Mouse (Mus musculus) midbrain, embryonic 15.5 days (tissue): Measurements from ENCODE around the gene Pold2. TPM values are rescaled to one million over a fixed set of nuclear protein-coding genes. Genes with fewer than 3 reads are reported as not detected.

Experiments
- ATAC-seq: fragments of 200-750 bp; cut with Nextera tagmentation; replicated peaks from 2 replicates; pipeline ENCODE4 v1.8.0; 2017; ENCODE audit warnings: moderate TSS enrichment
- H3K27ac ChIP-seq: fragments of 300-500 bp; sonication (generic); 2 replicates; pipeline ENCODE4 v1.5.1; 2015; ENCODE audit warnings: mild to moderate bottlenecking, inconsistent platforms
- H3K27me3 ChIP-seq: fragments of 300-500 bp; sonication (generic); replicated peaks from 2 replicates; pipeline ENCODE4 v1.6.1; 2015; ENCODE audit warnings: inconsistent platforms
- H3K36me3 ChIP-seq: fragments of 300-500 bp; sonication (generic); replicated peaks from 2 replicates; pipeline ENCODE4 v1.6.1; 2015; ENCODE audit warnings: inconsistent platforms
- H3K4me1 ChIP-seq: fragments of 300-500 bp; sonication (generic); 2 replicates; pipeline ENCODE4 v1.6.1; 2015; ENCODE audit warnings: inconsistent platforms
- H3K4me2 ChIP-seq: fragments of 300-500 bp; sonication (generic); 2 replicates; pipeline ENCODE4 v1.6.1; 2015; ENCODE audit warnings: inconsistent platforms, mild to moderate bottlenecking, moderate library complexity
- H3K4me3 ChIP-seq: fragments of 300-500 bp; sonication (generic); 2 replicates; pipeline ENCODE4 v1.5.1; 2015; ENCODE audit warnings: mild to moderate bottlenecking, inconsistent platforms
- H3K9ac ChIP-seq: fragments of 300-500 bp; sonication (generic); 2 replicates; pipeline ENCODE4 v1.6.1; 2015; ENCODE audit warnings: mild to moderate bottlenecking, inconsistent platforms
- H3K9me3 ChIP-seq: fragments of 300-500 bp; sonication (generic); 2 replicates; pipeline ENCODE4 v1.6.1; 2016; ENCODE audit warnings: inconsistent platforms
- WGBS: fragments of 180-500 bp; shearing (Covaris S2); methylation state at CpG from one replicate; pipeline ENCODE4 v1.1.7; 2015; ENCODE audit warnings: mixed read lengths; 5-methylcytosine and 5-hydroxymethylcytosine counted together
- polyA plus RNA-seq: library from polyadenylated mRNA; unstranded; fragments of >200 nt; fragmentation: Nextera tagmentation; extraction: Ambion mirVana; gene quantifications from 2 replicates; pipeline ENCODE4 v1.2.1, GENCODE M21; 2015

Pold2 gene
- 51.0 and 59.6 TPM in 2 replicates for polyA plus RNA-seq

DNA sequence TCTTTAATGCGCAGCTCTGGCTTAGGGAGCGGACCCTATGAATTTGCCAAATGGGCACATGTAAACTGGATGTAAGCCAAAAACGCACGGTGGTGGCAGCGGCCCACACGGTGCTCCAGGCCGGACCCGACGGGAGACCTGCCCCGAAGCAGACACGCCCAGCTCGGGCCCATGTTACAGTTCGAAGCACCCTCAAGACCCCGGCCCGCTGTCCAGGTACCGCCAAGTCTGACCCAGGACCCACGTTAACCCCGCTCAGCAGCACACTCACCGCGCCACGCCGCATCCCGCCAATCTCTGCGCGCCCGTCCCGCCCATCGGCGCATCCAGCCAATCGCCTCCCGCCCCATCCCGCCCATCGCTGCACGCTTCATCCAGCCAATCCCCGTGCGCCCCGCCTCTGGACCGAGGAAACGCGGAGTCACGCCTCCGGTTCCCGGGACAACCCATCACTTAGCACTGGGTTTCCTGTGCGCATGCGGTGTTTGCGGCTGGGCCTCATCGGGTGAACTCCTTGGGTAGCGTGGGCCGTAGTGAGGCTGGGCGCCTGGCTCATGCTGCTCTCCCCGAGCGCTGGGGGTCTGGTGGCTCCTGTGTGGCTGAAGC, at the start of gene Pold2:
Pold2 (minus strand) TSS at position 372 of the 606 bp plus-strand sequence.
- Histone ChIP-seq H3K27ac (peak within 1 kb of the TSS; percentile 89), H3K4me3 (peak within 1 kb of the TSS; percentile 79), H3K4me1 (peaks cover 29% of the 10 kb centered on the region), H3K36me3 (no peaks in the 10 kb centered on the region), H3K27me3 (no peaks in the 10 kb centered on the region), H3K4me2 (peak within 1 kb of the TSS; percentile 61), H3K9me3 (no peaks in the 10 kb centered on the region), H3K9ac (peak within 1 kb of the TSS; percentile 62)
- ATAC-seq, result peak; percentile 99
- WGBS, result under 1% methylated on average over 52 of the region's 52 CpGs

DNA sequence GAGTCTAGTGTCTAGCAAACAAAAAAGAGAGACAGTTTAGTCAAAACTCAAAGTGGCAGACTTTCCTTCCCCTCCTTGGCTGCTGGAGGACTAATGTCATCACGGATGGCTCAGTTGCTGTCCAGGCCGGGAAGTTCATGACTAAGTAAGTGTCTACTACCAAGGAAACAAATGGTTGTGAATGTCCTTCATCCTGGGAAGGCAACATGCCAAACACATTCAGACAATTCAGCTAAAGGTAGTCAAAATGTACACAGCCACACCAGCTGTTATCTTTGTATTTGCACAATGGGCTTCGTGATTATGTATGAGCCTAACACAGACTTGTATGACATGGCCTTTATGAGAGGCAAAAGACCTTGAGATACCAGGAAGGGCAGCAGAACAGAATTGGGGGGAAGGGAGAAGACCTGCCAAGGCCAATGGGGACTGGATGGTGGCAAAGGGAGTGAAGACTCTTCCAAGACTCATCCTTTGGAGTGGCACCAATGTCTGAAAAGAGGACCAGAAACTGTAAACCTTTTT, 48.7 kb upstream of the Pold2 start:
- no peak for ATAC-seq
- 91% methylated on average over 3 of the region's 3 CpGs for WGBS
- no peaks in the 10 kb centered on the region for H3K4me1 ChIP-seq

GRCm38 (mm10) chr11:5924699-5925098, 46.6 kb upstream of the Pold2 start:
- no peak overlapping the region for H3K9ac ChIP-seq
- H3K4me1 ChIP-seq, result no peaks in the 10 kb centered on the region
- no peak overlapping the region for H3K27ac ChIP-seq
- no peak overlapping the region for H3K4me2 ChIP-seq
- no peak overlapping the region for H3K4me3 ChIP-seq
- H3K27me3 ChIP-seq, result no peaks in the 10 kb centered on the region
- no peaks in the 10 kb centered on the region for H3K9me3 ChIP-seq
- WGBS, result 57% methylated on average over 8 of the region's 8 CpGs
- no peak for ATAC-seq
- H3K36me3 ChIP-seq, result no peaks in the 10 kb centered on the region

More for the DNA sequence above, 48.7 kb upstream of the Pold2 start:
- H3K36me3 ChIP-seq, result no peaks in the 10 kb centered on the region
- no peak overlapping the region for H3K4me3 ChIP-seq
- H3K9ac ChIP-seq, result no peak overlapping the region
- no peaks in the 10 kb centered on the region for H3K9me3 ChIP-seq
- H3K4me2 ChIP-seq, result no peak overlapping the region
- no peaks in the 10 kb centered on the region for H3K27me3 ChIP-seq
- no peak overlapping the region for H3K27ac ChIP-seq

DNA sequence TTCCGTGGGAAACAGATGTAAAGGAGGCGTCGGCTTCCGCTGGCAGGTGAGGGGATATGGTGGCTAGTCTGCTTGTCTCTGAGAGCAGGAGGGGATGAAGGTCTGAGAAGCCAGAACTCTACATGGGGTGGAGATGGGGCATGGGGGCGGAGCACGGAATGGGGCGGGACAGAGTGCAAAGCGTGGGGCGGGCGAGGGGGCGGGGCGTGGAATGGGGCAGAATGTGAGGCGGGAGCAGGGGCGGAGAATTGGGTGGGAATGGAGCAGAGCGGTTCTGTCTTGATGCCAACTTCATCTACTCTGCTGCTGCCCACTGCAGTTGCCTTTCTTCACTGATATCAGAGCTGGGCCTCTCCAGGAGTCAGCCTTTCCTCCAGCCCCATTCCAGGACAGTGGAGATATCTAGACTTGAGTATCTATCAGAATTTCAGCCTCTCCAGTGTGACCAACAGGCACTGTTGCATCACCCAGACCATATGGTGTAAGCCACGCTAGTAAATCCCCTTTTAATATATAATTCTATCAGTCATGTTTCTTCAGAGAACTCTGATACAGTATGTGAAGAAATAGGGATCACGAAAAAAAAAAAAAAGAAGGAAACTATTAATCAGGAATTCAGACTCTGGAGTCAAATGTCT, 42.4 kb upstream of the Pold2 start:
- Histone ChIP-seq H3K36me3 (no peaks in the 10 kb centered on the region), H3K4me2 (no peak overlapping the region), H3K9ac (no peak overlapping the region), H3K27ac (no peak overlapping the region), H3K27me3 (no peaks in the 10 kb centered on the region), H3K9me3 (no peaks in the 10 kb centered on the region), H3K4me3 (no peak overlapping the region), H3K4me1 (no peaks in the 10 kb centered on the region)
- ATAC-seq, result no peak
- WGBS, result 34% methylated on average over 17 of the region's 17 CpGs

- WGBS, result 93% methylated on average over 4 of the region's 4 CpGs
Measured at GRCm38 (mm10) chr11:5919606-5920005, 41.5 kb upstream of the Pold2 start.

GRCm38 (mm10) chr11:5918111-5918510, 40.0 kb upstream of the Pold2 start:
- WGBS, result 85% methylated on average over 2 of the region's 2 CpGs
- H3K4me2 ChIP-seq, result no peak overlapping the region
- H3K27ac ChIP-seq, result no peak overlapping the region
- no peak overlapping the region for H3K9ac ChIP-seq
- no peak for ATAC-seq
- no peaks in the 10 kb centered on the region for H3K9me3 ChIP-seq
- no peak overlapping the region for H3K4me3 ChIP-seq
- H3K4me1 ChIP-seq, result no peaks in the 10 kb centered on the region
- H3K27me3 ChIP-seq, result no peaks in the 10 kb centered on the region
- H3K36me3 ChIP-seq, result no peaks in the 10 kb centered on the region

More at GRCm38 (mm10) chr11:5919606-5920005, 41.5 kb upstream of the Pold2 start:
- ATAC-seq, result no peak
- H3K27me3 ChIP-seq, result no peaks in the 10 kb centered on the region
- no peaks in the 10 kb centered on the region for H3K36me3 ChIP-seq
- H3K27ac ChIP-seq, result no peak overlapping the region
- H3K4me1 ChIP-seq, result no peaks in the 10 kb centered on the region
- no peak overlapping the region for H3K4me2 ChIP-seq
- no peak overlapping the region for H3K9ac ChIP-seq
- no peaks in the 10 kb centered on the region for H3K9me3 ChIP-seq
- H3K4me3 ChIP-seq, result no peak overlapping the region

DNA sequence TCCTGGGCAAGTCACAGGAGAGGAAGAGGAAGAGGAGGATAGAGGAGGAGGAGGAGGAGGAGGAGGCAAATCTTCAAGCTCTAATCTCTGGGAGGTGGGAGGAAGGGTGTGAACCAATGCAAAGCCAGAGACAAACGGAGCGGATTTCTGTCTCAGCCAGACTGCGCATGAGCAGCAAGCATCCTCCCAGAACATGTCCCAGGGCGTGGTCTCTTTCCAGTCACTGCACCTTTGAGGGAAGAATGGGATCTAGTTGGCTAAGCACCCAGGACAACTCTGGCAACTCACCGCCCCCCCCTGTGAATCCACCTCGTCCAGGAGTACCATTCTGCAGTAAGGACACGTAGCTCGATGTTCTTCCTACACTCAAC, 38.1 kb upstream of the Pold2 start:
- H3K9ac ChIP-seq, result no peak overlapping the region
- no peak for ATAC-seq
- H3K36me3 ChIP-seq, result no peaks in the 10 kb centered on the region
- H3K4me1 ChIP-seq, result 0 out of 2 replicates have a peak, but pooled peaks cover 2% of the 10 kb centered on the region
- no peaks in the 10 kb centered on the region for H3K27me3 ChIP-seq
- no peak overlapping the region for H3K4me3 ChIP-seq
- no peak overlapping the region for H3K4me2 ChIP-seq
- 66% methylated on average over 8 of the region's 8 CpGs for WGBS
- no peak overlapping the region for H3K27ac ChIP-seq
- H3K9me3 ChIP-seq, result no peaks in the 10 kb centered on the region

GRCm38 (mm10) chr11:5915429-5916177, 37.5 kb upstream of the Pold2 start:
- Histone ChIP-seq H3K4me2 (no peak overlapping the region), H3K27me3 (no peaks in the 10 kb centered on the region), H3K9me3 (no peaks in the 10 kb centered on the region), H3K27ac (no peak overlapping the region), H3K4me3 (no peak overlapping the region), H3K4me1 (0 out of 2 replicates have a peak, but pooled peaks cover 2% of the 10 kb centered on the region), H3K9ac (no peak overlapping the region), H3K36me3 (no peaks in the 10 kb centered on the region)
- WGBS, result 88% methylated on average over 5 of the region's 5 CpGs
- ATAC-seq, result no peak

DNA sequence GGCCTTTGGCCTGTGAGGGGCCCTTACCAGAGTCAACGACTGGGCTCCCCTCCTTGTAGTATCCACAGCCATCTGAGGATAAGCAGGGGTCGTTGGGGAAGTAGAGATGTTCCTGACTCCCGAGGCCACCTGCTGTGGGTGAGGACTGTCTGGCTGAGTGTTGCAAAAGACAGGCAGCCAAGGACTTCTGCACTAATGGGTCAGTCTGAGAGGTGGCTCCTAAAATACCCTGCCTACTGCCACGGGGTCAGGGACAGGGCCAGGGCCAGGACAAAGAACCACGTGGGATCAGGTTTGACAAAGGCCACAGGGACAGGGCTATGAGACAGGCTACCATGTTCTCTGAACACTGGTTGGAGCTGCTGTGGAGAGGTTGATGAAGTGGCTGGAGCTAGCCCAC, 36.8 kb upstream of the Pold2 start:
- Histone ChIP-seq H3K4me3 (no peak overlapping the region), H3K36me3 (no peaks in the 10 kb centered on the region), H3K4me1 (0 out of 2 replicates have a peak, but pooled peaks cover 2% of the 10 kb centered on the region), H3K27ac (no peak overlapping the region), H3K27me3 (no peaks in the 10 kb centered on the region), H3K9me3 (no peaks in the 10 kb centered on the region), H3K9ac (no peak overlapping the region), H3K4me2 (no peak overlapping the region)
- WGBS, result 59% methylated on average over 5 of the region's 5 CpGs
- no peak for ATAC-seq

GRCm38 (mm10) chr11:5913936-5914335, 35.8 kb upstream of the Pold2 start:
- Histone ChIP-seq H3K36me3 (no peaks in the 10 kb centered on the region), H3K4me2 (no peak overlapping the region), H3K27me3 (no peaks in the 10 kb centered on the region), H3K9ac (no peak overlapping the region), H3K9me3 (no peaks in the 10 kb centered on the region), H3K4me3 (no peak overlapping the region), H3K4me1 (0 out of 2 replicates have a peak, but pooled peaks cover 2% of the 10 kb centered on the region), H3K27ac (no peak overlapping the region)
- no peak for ATAC-seq
- 68% methylated on average over 4 of the region's 4 CpGs for WGBS

DNA sequence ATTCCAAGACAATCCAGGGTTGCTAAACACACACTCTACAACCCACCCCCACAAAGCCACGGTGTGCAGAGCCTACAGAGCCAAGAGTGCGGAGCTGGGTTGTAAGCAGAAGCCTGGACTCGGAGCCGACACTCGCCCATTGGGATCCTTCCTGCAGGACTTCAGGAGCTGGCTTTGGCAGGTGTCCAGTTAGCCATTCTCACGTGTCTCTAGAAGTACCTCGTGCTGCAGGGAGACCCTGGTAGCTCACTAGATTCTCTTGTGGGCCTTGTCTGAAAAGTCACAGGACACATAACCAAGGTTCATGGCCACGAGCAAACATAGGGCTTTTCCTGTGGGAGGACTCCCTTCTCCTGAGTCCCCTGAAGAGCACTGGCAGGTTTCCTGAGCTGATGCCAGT, 35.2 kb upstream of the Pold2 start:
- H3K36me3 ChIP-seq, result no peaks in the 10 kb centered on the region
- 0 out of 2 replicates have a peak, but pooled peaks cover 2% of the 10 kb centered on the region for H3K4me1 ChIP-seq
- H3K27me3 ChIP-seq, result no peaks in the 10 kb centered on the region
- H3K9ac ChIP-seq, result no peak overlapping the region
- no peak overlapping the region for H3K4me2 ChIP-seq
- 61% methylated on average over 8 of the region's 8 CpGs for WGBS
- no peaks in the 10 kb centered on the region for H3K9me3 ChIP-seq
- no peak overlapping the region for H3K27ac ChIP-seq
- ATAC-seq, result no peak
- no peak overlapping the region for H3K4me3 ChIP-seq

DNA sequence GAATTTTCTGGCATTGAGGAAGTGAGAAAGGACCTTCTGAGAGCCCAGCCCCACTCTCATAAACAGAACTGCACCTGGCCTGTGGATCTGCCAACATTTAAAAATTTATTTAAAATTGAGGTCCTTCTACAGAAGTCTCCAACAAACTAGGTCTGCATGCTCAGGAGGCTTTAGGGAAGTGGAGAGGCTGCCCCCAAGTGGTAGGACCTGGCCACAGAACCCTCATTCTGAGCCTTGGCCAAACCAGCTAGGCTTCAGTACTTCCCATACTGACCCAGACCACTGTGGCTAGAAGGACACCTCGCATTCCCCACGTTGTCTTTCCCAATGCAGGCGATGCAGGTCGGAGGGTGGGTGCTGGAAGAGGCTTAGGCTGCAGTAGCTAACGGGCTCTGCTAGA, 34.5 kb upstream of the Pold2 start:
- H3K4me3 ChIP-seq, result no peak overlapping the region
- H3K36me3 ChIP-seq, result no peaks in the 10 kb centered on the region
- no peaks in the 10 kb centered on the region for H3K27me3 ChIP-seq
- no peak overlapping the region for H3K27ac ChIP-seq
- 0 out of 2 replicates have a peak, but pooled peaks cover 2% of the 10 kb centered on the region for H3K4me1 ChIP-seq
- no peak overlapping the region for H3K9ac ChIP-seq
- no peaks in the 10 kb centered on the region for H3K9me3 ChIP-seq
- ATAC-seq, result no peak
- 26% methylated on average over 5 of the region's 5 CpGs for WGBS
- H3K4me2 ChIP-seq, result no peak overlapping the region
